Mouse (Mus musculus) G1E (cell line): ENCODE data around the gene Plxna2. TPM values are rescaled to one million over a fixed set of nuclear protein-coding genes. Genes with fewer than 3 reads are reported as not detected.

ENCODE experiments used
- ATAC-seq: 2 replicates; pipeline ENCODE4 v1.8.0; 2016; ENCODE audit warnings: mild to moderate bottlenecking; ENCODE audit not compliant: insufficient number of reproducible peaks, poor library complexity, low FRiP score, severe bottlenecking; ENCODE audit errors: extremely low read depth
- DNase-seq: peaks from one replicate; pipeline ENCODE4 v3.0.0; 2012; ENCODE audit warnings: low spot score
- H3K27me3 ChIP-seq: 2 replicates; pipeline ENCODE4 v1.6.1; 2012; ENCODE audit warnings: mild to moderate bottlenecking, low read length, inconsistent platforms; ENCODE audit not compliant: insufficient read depth
- H3K36me3 ChIP-seq: replicated peaks from 2 replicates; pipeline ENCODE3; 2012; ENCODE audit warnings: mild to moderate bottlenecking, inconsistent platforms
- H3K4me1 ChIP-seq: 2 replicates; pipeline ENCODE4 v1.6.1; 2012; ENCODE audit warnings: low read depth, low read length, inconsistent platforms, mixed read lengths; ENCODE audit not compliant: insufficient read depth
- H3K4me3 ChIP-seq: 2 replicates; pipeline ENCODE4 v1.5.1; 2012; ENCODE audit warnings: low read depth, mild to moderate bottlenecking, inconsistent platforms, low read length, moderate library complexity, mixed read lengths
- H3K9me3 ChIP-seq: replicated peaks from 2 replicates; pipeline ENCODE4 v1.6.1; 2012; ENCODE audit warnings: inconsistent platforms
- CTCF ChIP-seq: IDR thresholded peaks from 2 replicates; pipeline ENCODE4 v1.5.1; 2012; ENCODE audit warnings: low read depth, low read length, inconsistent platforms, mixed read lengths
- GATA1 ChIP-seq: IDR thresholded peaks from 2 replicates; pipeline ENCODE4 v1.6.1; 2012; ENCODE audit warnings: borderline replicate concordance, low read length, inconsistent platforms, mixed read lengths
- GATA2 ChIP-seq: IDR thresholded peaks from 2 replicates; pipeline ENCODE4 v1.6.1; 2012; ENCODE audit warnings: low read depth, low read length, inconsistent platforms, borderline replicate concordance
- POLR2AphosphoS5 ChIP-seq: IDR thresholded peaks from 2 replicates; pipeline ENCODE4 v1.6.1; 2012; ENCODE audit warnings: low read depth, low read length, inconsistent platforms; ENCODE audit not compliant: insufficient replicate concordance
- TAL1 ChIP-seq: conservative IDR thresholded peaks from 2 replicates; pipeline ENCODE4 v1.6.1; 2012; ENCODE audit warnings: low read depth, low read length, inconsistent platforms, mixed read lengths
- polyA plus RNA-seq: library from polyadenylated mRNA; stranded (reverse); fragments of >175 nt; gene quantifications from 2 replicates; pipeline ENCODE4 v1.2.3, GENCODE M21; 2012
- total RNA-seq, 2 experiments: library from RNA; stranded (forward) in 1 of 2; stranded (reverse) in 1 of 2; fragments of 200-1000 nt in 1 of 2; fragments of >200 nt in 1 of 2; fragmentation: Nextera tagmentation in 1 of 2; gene quantifications; 2 replicates each; pipeline ENCODE4 v1.2.3; 2014 to 2017

The Plxna2 gene
- total and polyA plus RNA-seq, 3 experiments: 0.08 to 0.38 TPM; not detected in 1

DNA sequence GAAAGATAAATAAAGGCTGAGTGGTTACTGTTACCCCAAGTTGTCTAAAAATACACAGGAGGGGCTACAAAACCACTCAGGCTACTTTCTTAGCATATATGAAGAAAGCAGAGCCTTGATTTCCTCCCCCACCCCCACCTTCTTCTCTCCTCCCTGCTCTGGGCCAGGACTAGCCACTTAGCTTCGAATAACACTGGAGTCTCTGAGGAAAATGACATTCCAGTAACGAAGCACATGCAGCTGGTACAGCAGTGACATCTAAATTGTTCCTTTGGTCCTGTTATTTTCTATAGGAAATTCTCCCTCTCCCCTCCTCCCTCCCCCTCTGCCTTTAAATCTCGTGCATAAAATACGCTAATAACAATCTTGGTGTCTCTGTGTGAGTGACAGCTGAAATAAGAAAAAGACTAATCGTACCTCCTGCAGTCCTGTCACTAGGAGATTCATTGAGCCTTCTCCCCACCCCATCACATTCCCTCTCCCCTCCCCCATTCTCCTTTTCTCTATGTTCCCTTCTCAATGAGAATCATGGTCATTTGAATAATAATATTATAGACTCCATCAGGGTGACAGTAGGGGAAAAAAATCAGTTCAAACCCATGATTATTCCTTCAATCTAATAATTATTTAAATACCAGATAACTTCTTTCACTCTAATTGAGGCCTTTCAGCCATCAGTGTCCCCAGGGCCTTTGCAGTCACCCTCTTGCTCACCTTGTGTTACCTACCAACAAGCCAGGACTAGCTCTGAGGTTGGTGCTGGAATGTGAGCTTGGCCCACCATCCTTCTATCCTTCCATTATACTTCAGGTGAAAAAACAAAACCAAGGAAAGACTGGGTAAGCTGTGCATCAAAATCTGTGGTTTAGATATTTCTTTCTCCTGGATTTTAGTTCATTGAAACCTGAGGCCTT is 19.6 kb downstream of the Plxna2 start:
- no peaks in the 10 kb centered on the region for H3K9me3 ChIP-seq
- TF ChIP-seq POLR2AphosphoS5: no peak
- no peak for TF ChIP-seq TAL1
- no peak for TF ChIP-seq GATA1
- TF ChIP-seq GATA2: no peak
- no peak for TF ChIP-seq CTCF
- ATAC-seq: no peak

DNA sequence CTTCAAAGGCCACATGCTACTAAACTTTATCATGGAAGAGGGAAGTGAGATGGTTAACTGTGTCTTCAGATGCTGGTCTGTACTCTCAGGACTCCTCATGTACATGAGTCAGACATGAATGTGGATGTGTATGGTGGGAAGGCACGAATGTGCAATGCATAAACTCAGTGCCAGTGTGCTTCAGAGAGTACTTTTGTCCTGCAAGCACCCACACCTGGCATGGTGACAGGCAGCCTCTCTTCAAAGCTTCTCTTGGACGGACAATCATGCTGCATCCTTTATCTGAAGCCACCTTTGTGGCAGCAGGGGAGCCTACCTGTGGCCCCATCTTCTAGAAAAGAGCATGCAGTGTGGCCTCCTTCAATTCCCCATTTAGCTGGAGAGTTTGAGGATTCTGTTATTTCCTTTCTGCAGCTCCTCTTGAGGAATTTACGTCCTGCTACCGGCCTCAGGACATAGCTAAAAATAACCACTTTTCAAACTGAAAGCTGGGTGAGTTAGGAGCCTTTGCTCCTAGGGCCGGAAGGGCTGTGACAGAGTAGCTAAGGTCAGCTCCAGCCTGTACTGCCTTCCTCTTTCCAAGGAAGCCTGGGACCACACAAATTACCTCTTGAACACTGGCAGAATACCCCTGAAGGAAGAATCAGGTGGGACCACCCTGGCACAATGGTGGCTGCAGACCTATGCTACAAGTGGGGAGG is 23.7 kb downstream of the Plxna2 start:
- no peak for ATAC-seq
- no peak for TF ChIP-seq TAL1
- TF ChIP-seq POLR2AphosphoS5: no peak
- TF ChIP-seq GATA1: no peak
- no peak for TF ChIP-seq CTCF
- TF ChIP-seq GATA2: no peak

More for the DNA sequence above, 19.6 kb downstream of the Plxna2 start:
- no peaks in the 10 kb centered on the region for H3K4me1 ChIP-seq
- no peaks in the 10 kb centered on the region for H3K27me3 ChIP-seq
- H3K36me3 ChIP-seq: no peaks in the 10 kb centered on the region
- no peak overlapping the region for H3K4me3 ChIP-seq
- DNase-seq: no peak

DNA sequence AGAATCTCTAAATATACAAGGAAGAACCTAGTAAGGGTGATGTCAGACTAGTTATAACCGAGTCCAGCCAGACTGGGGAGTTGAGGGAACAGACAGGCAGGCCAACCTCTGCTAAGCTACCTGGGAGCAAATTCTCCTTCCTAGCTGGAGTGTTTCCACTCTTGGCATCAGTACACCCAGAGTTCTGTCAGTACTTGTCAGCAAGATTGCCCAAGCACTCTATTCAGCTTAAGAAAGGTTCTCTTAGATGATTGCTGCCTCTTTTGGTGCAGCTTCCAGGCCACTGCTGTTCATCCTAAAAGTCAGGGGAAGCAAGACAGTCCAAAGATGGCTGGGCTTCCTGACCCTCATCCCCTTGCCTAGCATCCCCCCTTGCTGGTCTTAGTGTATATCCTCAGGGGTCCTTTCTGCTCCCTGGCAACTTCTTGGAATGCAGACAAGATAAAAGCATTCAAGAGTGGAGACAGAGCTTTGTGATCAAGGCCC is 24.3 kb downstream of the Plxna2 start:
- Histone ChIP-seq H3K36me3 (no peaks in the 10 kb centered on the region), H3K4me3 (no peak overlapping the region), H3K9me3 (no peaks in the 10 kb centered on the region), H3K4me1 (no peaks in the 10 kb centered on the region), H3K27me3 (peaks cover 3% of the 10 kb centered on the region; the same call in 1 of the 2 replicates)
- ATAC-seq: no peak
- no peak for DNase-seq
- no peak for TF ChIP-seq CTCF
- TF ChIP-seq GATA1: no peak
- no peak for TF ChIP-seq TAL1
- TF ChIP-seq GATA2: no peak
- TF ChIP-seq POLR2AphosphoS5: no peak

More for the DNA sequence above, 23.7 kb downstream of the Plxna2 start:
- no peaks in the 10 kb centered on the region for H3K36me3 ChIP-seq
- H3K27me3 ChIP-seq: peaks cover 3% of the 10 kb centered on the region; the same call in 1 of the 2 replicates
- no peaks in the 10 kb centered on the region for H3K4me1 ChIP-seq
- no peak for DNase-seq
- H3K9me3 ChIP-seq: no peaks in the 10 kb centered on the region
- H3K4me3 ChIP-seq: no peak overlapping the region

DNA sequence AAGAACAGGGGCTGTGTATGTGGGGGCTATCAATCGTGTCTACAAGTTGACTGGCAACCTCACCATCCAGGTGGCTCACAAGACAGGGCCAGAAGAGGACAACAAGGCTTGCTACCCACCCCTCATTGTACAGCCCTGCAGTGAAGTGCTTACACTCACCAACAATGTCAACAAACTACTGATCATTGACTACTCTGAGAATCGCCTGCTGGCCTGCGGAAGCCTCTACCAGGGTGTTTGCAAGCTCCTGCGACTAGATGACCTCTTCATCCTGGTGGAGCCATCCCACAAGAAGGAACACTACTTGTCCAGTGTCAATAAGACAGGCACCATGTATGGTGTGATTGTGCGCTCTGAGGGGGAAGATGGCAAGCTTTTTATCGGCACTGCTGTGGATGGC is 25.9 kb downstream of the Plxna2 start:
- Histone ChIP-seq H3K4me1 (no peaks in the 10 kb centered on the region), H3K36me3 (no peaks in the 10 kb centered on the region), H3K4me3 (no peak overlapping the region), H3K27me3 (peaks cover 3% of the 10 kb centered on the region; the same call in 1 of the 2 replicates), H3K9me3 (no peaks in the 10 kb centered on the region)
- TF ChIP-seq POLR2AphosphoS5 (no peak), GATA1 (no peak), TAL1 (no peak), CTCF (no peak), GATA2 (no peak)
- ATAC-seq (no peak), DNase-seq (no peak)

DNA sequence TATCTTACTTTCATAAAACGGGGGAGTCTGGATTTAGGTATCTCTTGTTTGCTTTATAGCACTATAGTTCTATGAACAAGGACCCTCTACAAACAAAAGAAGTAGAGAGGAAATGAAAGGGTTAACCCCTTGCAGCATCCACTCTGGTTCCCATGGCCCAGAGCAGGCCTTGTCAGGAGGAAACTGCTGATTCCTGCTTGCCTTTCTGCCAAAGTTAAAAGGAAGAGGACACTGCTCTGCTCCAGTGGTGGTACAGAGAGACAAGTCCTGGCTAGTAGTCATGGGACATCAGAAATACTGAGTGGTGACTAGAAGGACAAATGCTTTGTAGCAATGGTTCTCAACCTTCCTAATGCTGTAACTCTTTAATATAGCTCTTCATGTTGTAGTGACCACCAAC is 27.9 kb downstream of the Plxna2 start:
- ATAC-seq (no peak), DNase-seq (no peak)
- Histone ChIP-seq H3K27me3 (peaks cover 3% of the 10 kb centered on the region; the same call in 1 of the 2 replicates), H3K4me3 (no peak overlapping the region), H3K4me1 (no peaks in the 10 kb centered on the region), H3K36me3 (no peaks in the 10 kb centered on the region), H3K9me3 (no peaks in the 10 kb centered on the region)
- no peak for TF ChIP-seq CTCF
- no peak for TF ChIP-seq TAL1
- no peak for TF ChIP-seq GATA2
- no peak for TF ChIP-seq POLR2AphosphoS5
- no peak for TF ChIP-seq GATA1

DNA sequence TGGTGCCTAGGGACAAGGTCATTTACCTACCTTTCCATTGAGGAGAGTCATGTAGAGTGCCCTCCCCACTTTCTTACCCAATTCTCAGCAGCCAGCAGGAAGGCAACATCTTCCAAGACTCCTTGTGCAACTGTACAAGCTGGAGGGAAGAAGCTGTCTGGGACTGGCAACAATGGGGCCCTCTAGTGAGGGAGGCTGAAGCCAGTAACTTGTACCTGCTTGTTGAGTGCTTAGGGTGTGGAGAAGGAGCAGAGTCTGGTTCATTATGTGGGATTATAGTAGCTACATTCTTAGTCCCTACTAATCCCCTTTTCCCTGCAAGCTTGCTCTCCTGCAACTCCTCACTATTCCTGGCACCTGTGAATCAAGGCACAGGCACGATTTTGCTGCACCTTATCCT is 32.1 kb downstream of the Plxna2 start:
- H3K27me3 ChIP-seq: no peaks in the 10 kb centered on the region
- no peaks in the 10 kb centered on the region for H3K4me1 ChIP-seq
- H3K36me3 ChIP-seq: no peaks in the 10 kb centered on the region
- no peak overlapping the region for H3K4me3 ChIP-seq
- ATAC-seq (no peak), DNase-seq (no peak)
- TF ChIP-seq CTCF (no peak), TAL1 (no peak), POLR2AphosphoS5 (no peak), GATA1 (no peak), GATA2 (no peak)
- H3K9me3 ChIP-seq: no peaks in the 10 kb centered on the region
